Mouse (Mus musculus): Measurements from ENCODE around the gene Gm42674. TPM values are rescaled to one million over a fixed set of nuclear protein-coding genes. Genes with fewer than 3 reads are reported as not detected.

Gm42674 gene
- not detected in 2 replicates for polyA plus RNA-seq (2012)

GRCm38 (mm10) chr3:90601486-90602110, at the start of gene Gm42674:
TSS of gene Gm42674 (plus strand) at chr3:90601904.
- no peak for TF ChIP-seq GATA1 (IDR thresholded peaks at IDR 0.05; ENCODE audit: low read length)

DNA sequence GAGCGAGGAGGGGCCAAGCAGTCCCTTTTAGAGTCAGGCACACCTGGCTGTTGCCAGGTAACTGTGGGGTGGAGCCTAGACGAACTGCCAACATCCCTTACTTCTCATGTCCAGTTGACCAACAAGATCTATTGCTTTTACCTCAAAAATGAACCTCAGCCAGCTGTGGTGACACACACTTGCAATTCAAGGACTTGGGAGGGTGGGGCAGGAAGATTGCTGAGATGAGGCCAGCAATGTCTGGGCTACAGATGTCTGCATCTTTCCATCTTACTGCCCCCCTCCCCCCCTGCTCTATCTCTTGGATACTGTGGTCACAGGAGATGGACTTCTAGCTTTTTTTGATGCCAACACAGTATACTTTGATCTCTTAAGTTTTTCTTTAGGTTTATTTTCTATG, 49.5 kb upstream of the Gm42674 start:
- no peak for TF ChIP-seq GATA1 (IDR thresholded peaks at IDR 0.05; ENCODE audit: low read length)

DNA sequence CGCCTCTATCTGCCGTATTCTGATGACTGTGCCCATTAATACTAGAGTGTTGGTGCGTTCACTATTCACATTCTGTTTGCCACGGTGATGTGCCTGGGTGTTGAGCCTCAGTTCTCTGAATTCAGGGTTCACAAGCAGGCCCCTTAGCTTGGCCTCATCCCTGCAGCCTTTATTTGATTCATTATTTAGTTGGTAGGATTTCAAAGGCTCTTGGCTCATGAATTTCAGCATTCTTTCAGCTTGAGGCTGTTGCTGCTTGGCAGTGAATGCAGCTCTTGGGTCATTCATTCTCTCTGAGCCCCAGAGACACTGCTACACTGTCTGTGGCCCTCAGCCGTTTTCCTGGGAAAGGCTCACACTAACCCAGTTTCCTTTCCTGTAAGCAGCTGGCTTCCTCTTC, 45.8 kb upstream of the Gm42674 start:
- TF ChIP-seq GATA1 (IDR thresholded peaks at IDR 0.05; ENCODE audit: low read length) = no peak

DNA sequence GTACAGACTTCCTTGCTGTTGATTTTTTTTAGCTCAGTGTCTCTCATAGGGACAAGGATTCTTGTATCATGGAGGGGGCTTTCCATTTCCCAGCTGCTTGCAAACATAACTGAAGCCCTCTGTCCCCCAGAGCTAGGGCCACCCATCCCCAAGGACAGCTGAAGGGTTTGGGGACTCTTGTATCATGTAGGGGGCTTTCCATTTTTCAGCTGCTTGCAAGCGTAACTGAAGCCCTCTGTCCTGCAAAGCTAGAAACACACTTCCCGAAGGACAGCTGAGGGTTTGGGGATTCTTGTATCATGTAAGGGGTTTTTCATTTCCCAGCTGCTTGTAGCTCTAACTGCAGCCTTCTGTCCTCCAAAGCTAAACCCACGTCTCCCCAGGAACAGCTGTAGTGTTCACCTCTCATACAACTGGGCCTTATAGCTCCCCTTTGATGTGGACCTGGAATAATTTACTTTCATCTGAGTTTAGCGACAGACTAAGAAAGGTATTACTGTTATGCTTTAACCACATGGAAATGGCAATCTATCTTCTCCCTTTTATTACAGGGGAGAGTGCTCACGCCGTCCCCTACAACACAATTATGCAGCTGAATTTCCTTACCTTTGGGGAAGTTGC, 41.6 kb upstream of the Gm42674 start, which contains the start of gene S100a3:
S100a3 (plus strand) TSS at position 571 of the 621 bp plus-strand sequence.
- TF ChIP-seq GATA1 (IDR thresholded peaks at IDR 0.05; ENCODE audit: low read length) = no peak

DNA sequence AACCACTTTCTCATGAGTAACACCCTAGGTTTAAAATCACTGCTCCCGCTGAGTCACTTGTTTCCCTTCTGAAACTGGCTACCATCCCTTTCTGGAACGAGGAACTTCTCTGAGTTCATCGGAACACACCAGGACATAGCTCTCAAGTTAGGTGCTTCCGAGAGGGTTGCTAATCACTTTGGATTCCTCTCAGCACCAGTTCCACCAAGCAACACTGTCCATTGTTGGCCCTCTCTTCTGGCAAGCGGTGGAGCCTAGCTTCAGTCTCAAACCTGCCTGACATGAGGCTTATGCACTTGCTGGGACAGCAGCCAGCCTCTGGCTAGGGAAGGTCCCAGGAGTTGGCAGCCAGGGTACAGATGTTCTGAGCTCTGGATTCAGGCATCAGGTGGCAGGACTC, 27.0 kb upstream of the Gm42674 start:
- TF ChIP-seq GATA1 (IDR thresholded peaks at IDR 0.05; ENCODE audit: low read length) = no peak

- TF ChIP-seq GATA1 (IDR thresholded peaks at IDR 0.05; ENCODE audit: low read length) = no peak
Measured at GRCm38 (mm10) chr3:90575320-90575719, 26.4 kb upstream of the Gm42674 start.

GRCm38 (mm10) chr3:90576351-90577001, 25.2 kb upstream of the Gm42674 start:
- no peak for TF ChIP-seq GATA1 (IDR thresholded peaks at IDR 0.05; ENCODE audit: low read length)

DNA sequence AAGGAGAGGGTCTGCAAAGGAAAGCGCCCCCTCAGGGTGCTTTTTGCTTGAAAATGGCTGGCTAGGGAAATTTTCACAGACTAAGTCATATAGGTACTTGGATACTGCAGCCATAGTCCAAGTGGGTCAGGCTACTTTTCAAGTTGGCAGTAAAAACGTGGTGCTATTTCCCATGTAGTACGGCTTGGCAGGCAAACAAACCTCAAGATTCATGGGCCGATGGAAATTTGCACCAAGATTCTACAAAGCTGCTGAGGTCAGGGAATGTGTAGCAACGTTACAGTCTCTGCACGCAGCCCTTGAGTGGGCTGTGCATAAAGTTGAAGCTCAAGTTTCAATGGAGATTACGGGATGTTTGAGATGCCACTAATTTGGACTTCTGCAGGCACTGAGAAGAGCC, 22.3 kb upstream of the Gm42674 start:
- TF ChIP-seq GATA1 (IDR thresholded peaks at IDR 0.05; ENCODE audit: low read length) = no peak

DNA sequence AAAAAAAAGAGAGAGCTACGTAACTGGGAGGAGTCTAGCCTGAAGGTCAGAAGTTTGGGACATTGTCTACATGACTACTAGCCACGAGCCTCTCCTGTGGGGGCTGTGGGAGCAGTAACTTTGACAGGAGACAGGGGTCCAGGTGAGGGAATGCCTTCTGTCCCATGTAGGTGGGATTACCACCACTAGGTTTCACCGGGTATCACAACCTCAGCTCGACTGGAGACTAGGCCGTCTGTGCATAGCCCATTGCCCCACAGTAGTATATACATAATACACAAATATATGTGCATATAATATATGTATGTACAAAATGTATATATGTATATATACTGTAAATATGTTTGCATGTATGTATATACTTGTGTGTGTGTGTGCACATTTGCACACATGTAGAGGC, 20.6 kb upstream of the Gm42674 start:
- TF ChIP-seq GATA1 (IDR thresholded peaks at IDR 0.05; ENCODE audit: low read length) = no peak

DNA sequence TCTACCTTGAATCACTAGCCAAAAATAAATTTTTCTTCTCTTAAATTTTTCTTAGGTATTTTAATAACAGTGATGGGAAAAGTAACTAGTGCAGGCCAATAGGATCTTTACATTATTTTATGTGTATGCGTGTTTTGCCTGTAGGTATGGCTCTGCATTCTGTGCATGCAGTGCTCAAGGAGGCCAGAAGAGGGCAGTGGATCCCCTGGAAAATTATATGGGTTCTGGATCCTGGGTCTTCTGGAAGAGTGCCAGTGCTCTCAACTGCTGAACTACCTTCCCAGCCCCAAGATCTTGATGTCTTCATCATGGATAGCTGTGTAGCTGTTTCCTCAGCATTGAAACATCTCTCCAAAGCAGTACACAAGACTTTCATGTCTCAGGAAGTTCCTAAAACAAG, 19.5 kb upstream of the Gm42674 start:
- no peak for TF ChIP-seq GATA1 (IDR thresholded peaks at IDR 0.05; ENCODE audit: low read length)

- no peak for TF ChIP-seq GATA1 (IDR thresholded peaks at IDR 0.05; ENCODE audit: low read length)
Measured at GRCm38 (mm10) chr3:90582556-90582955, 19.1 kb upstream of the Gm42674 start.

GRCm38 (mm10) chr3:90583893-90584292, 17.8 kb upstream of the Gm42674 start:
- no peak for TF ChIP-seq GATA1 (IDR thresholded peaks at IDR 0.05; ENCODE audit: low read length)

GRCm38 (mm10) chr3:90585595-90585994, 16.1 kb upstream of the Gm42674 start:
- no peak for TF ChIP-seq GATA1 (IDR thresholded peaks at IDR 0.05; ENCODE audit: low read length)

- no peak for TF ChIP-seq GATA1 (IDR thresholded peaks at IDR 0.05; ENCODE audit: low read length)
Measured at GRCm38 (mm10) chr3:90586016-90586643, 15.6 kb upstream of the Gm42674 start.

GRCm38 (mm10) chr3:90586906-90587305, 14.8 kb upstream of the Gm42674 start:
- TF ChIP-seq GATA1 (IDR thresholded peaks at IDR 0.05; ENCODE audit: low read length) = no peak

DNA sequence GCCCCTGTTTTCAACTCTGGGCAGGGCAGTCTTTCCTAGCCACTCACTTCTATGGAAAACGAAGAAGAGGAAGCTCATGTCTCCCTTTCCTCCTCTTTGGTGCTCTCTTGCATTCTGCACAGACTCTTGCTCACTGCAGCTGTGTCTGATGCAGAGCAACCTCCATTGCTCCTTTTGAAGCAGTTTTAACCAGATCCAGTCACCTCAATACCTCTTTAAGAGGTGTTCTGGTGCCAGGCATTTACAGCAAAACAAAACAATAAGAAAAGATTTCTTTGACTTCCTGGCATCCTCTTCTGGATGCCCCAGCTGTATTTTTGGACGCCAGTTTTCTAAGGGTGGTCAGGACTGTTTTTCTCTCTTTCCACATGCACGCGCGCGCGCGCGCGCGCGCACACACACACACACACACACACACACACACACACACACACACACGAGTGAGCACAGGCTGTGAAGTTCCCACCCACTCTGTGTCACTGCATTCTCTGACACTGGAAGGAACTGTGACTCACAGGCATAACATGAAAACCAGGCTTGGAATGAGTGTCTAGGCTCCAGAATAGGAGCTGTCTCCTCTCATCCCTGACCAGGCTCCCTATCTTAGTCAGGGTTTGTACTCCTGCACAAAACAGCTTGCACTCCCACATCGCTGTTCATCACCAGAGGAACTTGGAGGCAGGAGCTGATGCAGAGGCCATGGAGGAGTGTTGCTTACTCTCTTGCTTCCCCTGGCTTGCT, 14.2 kb upstream of the Gm42674 start:
- TF ChIP-seq GATA1 (IDR thresholded peaks at IDR 0.05; ENCODE audit: low read length) = no peak
